Mouse (Mus musculus): ENCODE data around the gene Ppp2r5e. TPM values are rescaled to one million over a fixed set of nuclear protein-coding genes. Genes with fewer than 3 reads are reported as not detected.
A peak's percentile ranks its signal among the peaks of the same experiment; 100 is the strongest.

Ppp2r5e gene
- polyA plus RNA-seq, 1 experiment from 2014 or later = 6.5 TPM

DNA sequence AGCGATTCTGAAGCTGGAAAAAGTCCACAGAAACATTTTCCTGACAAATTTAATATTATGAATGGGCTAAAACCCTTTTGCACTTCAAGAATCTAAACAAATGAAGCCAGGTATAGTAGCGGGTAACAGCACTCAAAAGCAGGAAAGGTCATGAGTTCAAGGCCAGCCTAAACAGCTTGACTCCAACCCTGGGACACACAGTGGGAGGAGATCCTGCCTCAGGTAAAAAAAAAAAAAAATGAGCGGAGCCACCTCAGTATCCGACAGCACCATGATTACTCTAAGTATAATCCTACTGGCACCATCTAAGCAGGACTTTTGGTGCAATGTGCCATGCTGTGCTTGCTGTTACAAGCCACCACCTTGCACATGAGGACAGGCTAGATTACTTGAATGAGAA is 2.2 kb downstream of the Ppp2r5e start:
- Histone ChIP-seq H3K27me3 (ENCODE audit: insufficient read depth, low read length) (no peaks in the 10 kb centered on the region), H3K9ac (replicated peaks) (no peak overlapping the region), H3K4me2 (ENCODE audit: low read depth, low read length) (peak overlapping the region; percentile 87), H3K27ac (ENCODE audit: low read depth) (no peak overlapping the region), H3K36me3 (replicated peaks; ENCODE audit: insufficient read depth, low read length) (peaks cover 24% of the 10 kb centered on the region), H3K9me3 (ENCODE audit: low read length) (no peaks in the 10 kb centered on the region), H3K4me1 (ENCODE audit: insufficient read depth) (peaks cover 10% of the 10 kb centered on the region), H3K4me3 (ENCODE audit: low read depth, low read length) (no peak overlapping the region)
- no peak for DNase-seq
- 68% methylated on average over 4 of the region's 4 CpGs for WGBS (ENCODE audit: insufficient replicate concordance)
- TF ChIP-seq CTCF (IDR thresholded peaks at IDR 0.05; ENCODE audit: low read depth) (no peak), EP300 (IDR thresholded peaks at IDR 0.05; ENCODE audit: low read depth) (no peak)
- ATAC-seq = no peak

DNA sequence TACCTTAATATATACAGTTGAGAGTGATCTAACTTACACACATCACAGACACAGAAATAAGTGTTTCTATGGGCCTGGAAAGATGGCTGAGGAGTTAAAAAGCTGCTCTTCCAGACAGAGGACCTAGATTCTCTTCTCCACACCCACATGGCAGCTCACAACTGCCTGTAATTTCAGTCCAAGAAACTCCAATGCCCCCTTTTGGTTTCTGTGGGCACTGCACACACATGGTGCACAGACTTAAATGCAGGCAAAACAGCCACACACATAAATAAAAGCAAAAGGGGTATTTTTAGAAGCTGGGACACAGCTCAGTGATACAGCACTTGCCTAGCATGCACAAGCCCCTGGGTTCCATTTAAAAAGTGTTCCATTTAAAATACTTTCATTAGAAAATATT is 8.5 kb downstream of the Ppp2r5e start:
- Histone ChIP-seq H3K9ac (replicated peaks) (no peak overlapping the region), H3K4me3 (ENCODE audit: low read depth, low read length) (no peak overlapping the region), H3K9me3 (ENCODE audit: low read length) (no peaks in the 10 kb centered on the region), H3K27me3 (ENCODE audit: insufficient read depth, low read length) (no peaks in the 10 kb centered on the region), H3K4me1 (ENCODE audit: insufficient read depth) (peaks cover 6% of the 10 kb centered on the region; the same call in 1 of the 2 replicates), H3K27ac (ENCODE audit: low read depth) (no peak overlapping the region), H3K36me3 (replicated peaks; ENCODE audit: insufficient read depth, low read length) (peaks cover 40% of the 10 kb centered on the region), H3K4me2 (ENCODE audit: low read depth, low read length) (no peak overlapping the region)
- DNase-seq (no peak), ATAC-seq (no peak)
- TF ChIP-seq CTCF (IDR thresholded peaks at IDR 0.05; ENCODE audit: low read depth) = 0 out of 2 replicates have a peak, but pooled peaks have one; percentile 11
- no peak for TF ChIP-seq EP300 (IDR thresholded peaks at IDR 0.05; ENCODE audit: low read depth)

DNA sequence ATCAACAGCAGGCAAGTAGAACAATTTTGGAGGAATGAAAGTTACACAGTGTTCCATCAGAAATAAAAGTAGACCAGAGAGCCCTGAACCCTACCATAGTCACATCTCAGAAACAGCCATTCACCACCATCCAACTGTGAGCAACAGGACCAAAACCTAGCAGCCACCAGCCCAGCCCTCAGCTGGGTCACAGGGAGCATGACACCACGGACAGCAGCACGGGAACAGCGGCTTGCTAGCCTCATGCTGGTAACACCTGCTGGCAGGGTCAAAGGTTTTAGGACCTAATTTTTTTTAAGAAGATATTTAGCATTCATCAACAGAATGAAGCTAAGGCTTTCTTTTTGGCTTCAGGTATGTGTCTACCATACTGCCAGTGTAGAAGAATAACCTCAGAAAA is 12.3 kb downstream of the Ppp2r5e start:
- Histone ChIP-seq H3K4me3 (ENCODE audit: low read depth, low read length) (no peak overlapping the region), H3K27me3 (ENCODE audit: insufficient read depth, low read length) (no peaks in the 10 kb centered on the region), H3K36me3 (replicated peaks; ENCODE audit: insufficient read depth, low read length) (peaks cover 22% of the 10 kb centered on the region), H3K9ac (replicated peaks) (no peak overlapping the region), H3K4me1 (ENCODE audit: insufficient read depth) (peaks cover 14% of the 10 kb centered on the region), H3K9me3 (ENCODE audit: low read length) (no peaks in the 10 kb centered on the region), H3K27ac (ENCODE audit: low read depth) (no peak overlapping the region), H3K4me2 (ENCODE audit: low read depth, low read length) (no peak overlapping the region)
- TF ChIP-seq CTCF (IDR thresholded peaks at IDR 0.05; ENCODE audit: low read depth) = no peak
- no peak for TF ChIP-seq EP300 (IDR thresholded peaks at IDR 0.05; ENCODE audit: low read depth)
- DNase-seq (no peak), ATAC-seq (no peak)
- WGBS (ENCODE audit: insufficient replicate concordance) = 62% methylated on average over 3 of the region's 3 CpGs

DNA sequence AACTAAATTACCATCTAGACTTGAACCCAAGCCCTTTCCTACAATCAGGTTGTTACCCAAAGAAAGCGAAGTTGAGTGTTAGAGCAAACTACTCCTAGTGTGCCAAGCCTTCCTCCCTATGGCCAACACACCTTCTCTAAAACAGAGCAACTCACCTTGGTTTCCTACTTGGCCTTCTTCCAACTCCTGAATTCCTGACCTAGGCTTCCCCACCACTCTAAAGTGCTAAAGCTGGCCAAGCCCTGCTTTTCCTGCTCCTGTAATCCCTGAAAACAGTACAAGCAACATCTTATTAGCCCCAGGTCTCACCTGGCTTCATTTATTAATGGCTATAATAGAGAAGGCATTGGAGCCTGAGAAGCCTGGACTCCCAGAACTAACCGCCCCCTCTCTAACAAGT is 17.0 kb downstream of the Ppp2r5e start:
- WGBS (ENCODE audit: insufficient replicate concordance) = 89% methylated on average over 2 of the region's 2 CpGs
- Histone ChIP-seq H3K9me3 (ENCODE audit: low read length) (no peaks in the 10 kb centered on the region), H3K27me3 (ENCODE audit: insufficient read depth, low read length) (no peaks in the 10 kb centered on the region), H3K36me3 (replicated peaks; ENCODE audit: insufficient read depth, low read length) (peaks cover 4% of the 10 kb centered on the region), H3K27ac (ENCODE audit: low read depth) (peak overlapping the region; percentile 30; the same call in 1 of the 2 replicates), H3K4me1 (ENCODE audit: insufficient read depth) (peaks cover 24% of the 10 kb centered on the region), H3K4me3 (ENCODE audit: low read depth, low read length) (no peak overlapping the region), H3K4me2 (ENCODE audit: low read depth, low read length) (no peak overlapping the region), H3K9ac (replicated peaks) (no peak overlapping the region)
- DNase-seq = no peak
- no peak for TF ChIP-seq EP300 (IDR thresholded peaks at IDR 0.05; ENCODE audit: low read depth)
- TF ChIP-seq CTCF (IDR thresholded peaks at IDR 0.05; ENCODE audit: low read depth) = no peak
- ATAC-seq = no peak

DNA sequence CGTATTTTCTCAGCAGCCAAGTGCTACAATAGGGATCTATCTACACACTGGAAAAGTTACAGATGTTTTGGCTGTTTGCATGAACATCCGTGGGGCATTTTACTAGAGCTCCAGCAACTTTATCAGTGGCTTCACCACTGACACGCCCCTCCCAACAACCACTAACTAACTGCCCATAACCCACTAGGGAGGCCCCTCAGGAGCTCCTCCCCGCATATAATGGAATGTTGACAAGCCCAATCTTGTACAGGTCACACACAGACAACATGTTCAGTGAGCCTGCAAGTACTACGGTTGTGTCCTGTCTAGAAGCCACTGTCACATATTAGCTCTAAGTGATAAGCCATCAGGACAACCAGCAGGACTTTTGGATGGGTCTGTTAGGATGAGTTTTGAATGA is 18.8 kb downstream of the Ppp2r5e start:
- ATAC-seq = peak; percentile 48
- Histone ChIP-seq H3K27me3 (ENCODE audit: insufficient read depth, low read length) (no peaks in the 10 kb centered on the region), H3K9me3 (ENCODE audit: low read length) (no peaks in the 10 kb centered on the region), H3K36me3 (replicated peaks; ENCODE audit: insufficient read depth, low read length) (peaks cover 3% of the 10 kb centered on the region; the same call in 1 of the 2 replicates), H3K4me2 (ENCODE audit: low read depth, low read length) (no peak overlapping the region), H3K4me1 (ENCODE audit: insufficient read depth) (peaks cover 22% of the 10 kb centered on the region), H3K9ac (replicated peaks) (no peak overlapping the region), H3K4me3 (ENCODE audit: low read depth, low read length) (no peak overlapping the region), H3K27ac (ENCODE audit: low read depth) (no peak overlapping the region)
- no peak for DNase-seq
- 50% methylated on average over 5 of the region's 5 CpGs for WGBS (ENCODE audit: insufficient replicate concordance)
- TF ChIP-seq CTCF (IDR thresholded peaks at IDR 0.05; ENCODE audit: low read depth) (no peak), EP300 (IDR thresholded peaks at IDR 0.05; ENCODE audit: low read depth) (no peak)

GRCm38 (mm10) chr12:75572271-75572670 is 23.8 kb downstream of the Ppp2r5e start:
- H3K36me3 ChIP-seq (replicated peaks; ENCODE audit: insufficient read depth, low read length) = no peaks in the 10 kb centered on the region
- H3K4me1 ChIP-seq (ENCODE audit: insufficient read depth) = peaks cover 5% of the 10 kb centered on the region; the same call in 1 of the 2 replicates
- TF ChIP-seq CTCF (IDR thresholded peaks at IDR 0.05; ENCODE audit: low read depth) = peak; percentile 67
- no peak for TF ChIP-seq EP300 (IDR thresholded peaks at IDR 0.05; ENCODE audit: low read depth)
- peak; percentile 65 for DNase-seq
- no peak overlapping the region for H3K4me2 ChIP-seq (ENCODE audit: low read depth, low read length)
- H3K9me3 ChIP-seq (ENCODE audit: low read length) = no peaks in the 10 kb centered on the region
- ATAC-seq = 0 out of 2 replicates have a peak, but pooled peaks have one; percentile 25
- no peak overlapping the region for H3K4me3 ChIP-seq (ENCODE audit: low read depth, low read length)
- H3K27me3 ChIP-seq (ENCODE audit: insufficient read depth, low read length) = no peaks in the 10 kb centered on the region
- H3K27ac ChIP-seq (ENCODE audit: low read depth) = no peak overlapping the region
- H3K9ac ChIP-seq (replicated peaks) = no peak overlapping the region
- WGBS (ENCODE audit: insufficient replicate concordance) = 59% methylated on average over 4 of the region's 4 CpGs

DNA sequence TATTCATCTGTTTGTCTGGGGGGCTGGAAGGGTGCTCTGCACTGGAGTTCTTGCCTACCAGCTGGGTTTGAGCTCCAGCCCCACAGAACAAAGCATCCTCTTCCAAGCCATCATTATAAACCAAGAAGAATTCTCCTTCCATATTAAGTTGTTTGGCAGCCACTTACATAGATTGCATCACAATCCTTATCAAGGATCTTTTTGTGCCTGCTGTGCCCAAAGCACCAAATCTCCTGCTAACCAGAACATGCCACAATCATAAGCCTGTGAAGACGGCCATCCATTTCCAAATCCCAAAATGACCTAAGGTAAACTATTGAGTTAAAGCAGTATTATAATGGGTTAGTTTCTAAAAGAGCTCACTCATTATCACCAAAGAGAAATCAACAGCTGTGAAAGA is 25.9 kb downstream of the Ppp2r5e start:
- WGBS (ENCODE audit: insufficient replicate concordance) = 82% methylated on average over 1 of the region's 1 CpGs
- Histone ChIP-seq H3K4me2 (ENCODE audit: low read depth, low read length) (no peak overlapping the region), H3K27me3 (ENCODE audit: insufficient read depth, low read length) (no peaks in the 10 kb centered on the region), H3K27ac (ENCODE audit: low read depth) (no peak overlapping the region), H3K36me3 (replicated peaks; ENCODE audit: insufficient read depth, low read length) (no peaks in the 10 kb centered on the region), H3K4me1 (ENCODE audit: insufficient read depth) (peaks cover 4% of the 10 kb centered on the region; the same call in 1 of the 2 replicates), H3K9ac (replicated peaks) (no peak overlapping the region), H3K4me3 (ENCODE audit: low read depth, low read length) (no peak overlapping the region), H3K9me3 (ENCODE audit: low read length) (no peaks in the 10 kb centered on the region)
- no peak for TF ChIP-seq CTCF (IDR thresholded peaks at IDR 0.05; ENCODE audit: low read depth)
- TF ChIP-seq EP300 (IDR thresholded peaks at IDR 0.05; ENCODE audit: low read depth) = no peak
- ATAC-seq (no peak), DNase-seq (no peak)
